In the genomic region with DNA sequence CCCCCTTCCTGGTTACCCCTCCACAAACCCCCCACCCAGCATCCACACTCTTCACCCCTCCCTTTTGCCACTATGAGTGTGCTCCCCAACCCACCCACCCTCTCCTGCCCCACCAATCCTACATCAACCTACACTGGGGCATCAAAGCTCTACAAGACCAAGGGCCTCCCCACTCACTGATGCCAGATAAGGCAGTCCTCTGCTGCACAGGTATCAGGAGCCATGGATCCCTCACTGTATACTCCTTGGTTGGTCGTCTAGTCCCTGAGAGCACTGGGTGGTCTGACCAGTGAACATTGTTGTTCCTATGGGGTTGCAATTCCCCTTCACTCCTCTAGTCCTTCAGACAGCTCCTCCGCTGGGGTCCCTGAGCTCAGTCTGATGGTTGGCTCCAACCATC, we compare ENCODE assay signal across 19 mouse cellular contexts.
"Had no signal": no experiment of that assay in that cellular context is flagged by ENCODE, and none has a peak within 500 bp of the region (broad histone marks: within the 10 kb centered on the region; RNA-seq: fewer than 3 reads in every experiment).

No protein-coding gene starts in this region.

- H3K4me3 ChIP-seq: liver, embryonic 13.5 days; midbrain, embryonic 10.5 days; midbrain, embryonic 15.5 days; myocyte; neural tube, embryonic 13.5 days; neural tube, embryonic 15.5 days had no signal

- DNase-seq: liver, embryonic 13.5 days; lung, adult 18-20 months; lung, embryonic 14.5 days; lung, postnatal 14 days; lung, postnatal 36 days; retina, postnatal 1 day; right cerebral cortex, adult 18-20 months; right cerebral cortex, postnatal 25 days; right cerebral cortex, postnatal 4 days; spleen, adult 18-20 months; thymus, adult 18-20 months; thymus, postnatal 14 days; thymus, postnatal 36 days had no signal

- H3K4me2 ChIP-seq: liver, embryonic 13.5 days; lung, embryonic 14.5 days; midbrain, embryonic 15.5 days; neural tube, embryonic 13.5 days; neural tube, embryonic 15.5 days had no signal

- H3K9me3 ChIP-seq: liver, embryonic 13.5 days; midbrain, embryonic 10.5 days; midbrain, embryonic 15.5 days; neural tube, embryonic 13.5 days; neural tube, embryonic 15.5 days had no signal

- H3K36me3 ChIP-seq: liver, embryonic 13.5 days; midbrain, embryonic 10.5 days; midbrain, embryonic 15.5 days; neural tube, embryonic 13.5 days; neural tube, embryonic 15.5 days had no signal

- H3K9ac ChIP-seq: liver, embryonic 13.5 days; lung, embryonic 14.5 days; midbrain, embryonic 15.5 days; neural tube, embryonic 13.5 days; neural tube, embryonic 15.5 days had no signal

- H3K27ac ChIP-seq: liver, embryonic 13.5 days; midbrain, embryonic 10.5 days; midbrain, embryonic 15.5 days; neural tube, embryonic 13.5 days; neural tube, embryonic 15.5 days had no signal

- ATAC-seq: lung, postnatal 0 days; midbrain, embryonic 15.5 days had no signal

- H3K4me1 ChIP-seq: liver, embryonic 13.5 days; midbrain, embryonic 10.5 days; midbrain, embryonic 15.5 days; neural tube, embryonic 13.5 days; neural tube, embryonic 15.5 days had no signal

- H3K27me3 ChIP-seq: liver, embryonic 13.5 days; midbrain, embryonic 15.5 days; neural tube, embryonic 13.5 days; neural tube, embryonic 15.5 days had no signal
